Mouse (Mus musculus) adrenal gland, adult (tissue): Measurements from ENCODE around the gene Gm5485.

Experiments
- DNase-seq, 2 experiments: peaks; one replicate each; pipeline ENCODE4 v3.0.0; 2022 to 2023; ENCODE audit warnings: low spot score in 1 of 2; ENCODE audit not compliant: inconsistent age in 2 of 2

Gm5485 gene

GRCm38 (mm10) chr16:48412246-48412645 is at the start of gene Gm5485:
Gene Gm5485 (minus strand): TSS chr16:48412416.
- DNase-seq, result no peak

DNA sequence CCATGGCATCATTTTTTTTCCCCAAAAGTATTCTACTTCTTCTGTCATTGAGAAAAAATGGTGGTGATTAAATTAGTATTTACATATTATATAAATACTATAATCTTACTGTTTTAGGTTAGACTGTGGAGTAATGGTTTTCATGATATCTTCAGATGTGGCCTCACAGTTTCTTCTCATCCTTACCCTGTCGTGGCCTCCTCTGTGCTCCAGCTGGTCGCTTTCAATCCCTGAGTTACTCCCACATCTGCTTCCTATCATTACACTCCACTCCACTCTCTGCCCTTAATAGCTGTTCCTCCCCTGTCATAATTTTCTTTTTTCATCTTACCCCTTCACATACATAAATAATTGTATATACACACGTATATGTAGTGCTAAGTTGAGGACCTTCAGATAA is 41.0 kb upstream of the Gm5485 start:
- DNase-seq, result no peak

- no peak for DNase-seq
Observed at GRCm38 (mm10) chr16:48446161-48446925, 34.1 kb upstream of the Gm5485 start.

DNA sequence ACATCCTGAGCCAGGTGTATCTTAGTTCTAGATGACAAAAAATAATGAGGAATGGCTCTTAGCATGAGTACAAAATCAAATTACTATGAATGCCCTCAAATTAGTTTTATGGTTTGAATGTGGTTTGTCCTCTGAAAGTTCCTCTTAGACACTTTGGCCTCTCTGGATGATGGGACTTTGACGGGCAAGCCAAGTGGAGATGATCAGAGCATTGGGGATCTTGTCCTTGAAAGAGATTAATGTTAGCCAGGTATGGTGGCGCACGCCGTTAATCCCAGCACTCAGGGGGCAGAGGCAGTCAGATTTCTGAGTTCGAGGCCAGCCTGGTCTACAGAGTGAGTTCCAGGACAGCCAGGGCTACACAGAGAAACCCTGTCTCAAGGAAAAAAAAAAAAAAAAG is 32.4 kb upstream of the Gm5485 start:
- no peak for DNase-seq

GRCm38 (mm10) chr16:48437476-48437875 is 25.3 kb upstream of the Gm5485 start:
- no peak for DNase-seq

- DNase-seq, result no peak
Observed at GRCm38 (mm10) chr16:48435454-48435853, 23.2 kb upstream of the Gm5485 start.

DNA sequence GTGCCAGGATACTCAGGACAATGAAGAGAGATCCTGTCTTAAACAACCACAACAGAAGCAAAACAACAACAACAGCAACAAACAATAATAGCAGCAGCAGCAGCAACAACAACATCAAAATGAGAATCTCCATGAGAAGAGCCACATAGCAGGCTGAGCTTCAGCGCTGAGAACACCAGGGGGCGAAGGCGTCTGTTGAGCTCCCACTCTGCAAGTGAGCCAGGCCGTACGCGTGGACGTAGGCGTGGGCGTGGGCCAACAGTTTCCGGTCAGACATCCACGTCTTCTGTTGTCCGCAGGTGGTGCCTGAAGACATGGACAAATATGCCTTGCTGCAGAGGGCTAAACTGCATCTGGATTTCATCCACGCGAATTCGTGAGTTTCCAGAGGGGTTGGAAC is 18.8 kb upstream of the Gm5485 start, which contains the start of gene Morc1:
Morc1 (plus strand) TSS at position 211 of the 400 bp plus-strand sequence.
- no peak for DNase-seq

- no peak for DNase-seq
Observed at GRCm38 (mm10) chr16:48429427-48429826, 17.2 kb upstream of the Gm5485 start.

DNA sequence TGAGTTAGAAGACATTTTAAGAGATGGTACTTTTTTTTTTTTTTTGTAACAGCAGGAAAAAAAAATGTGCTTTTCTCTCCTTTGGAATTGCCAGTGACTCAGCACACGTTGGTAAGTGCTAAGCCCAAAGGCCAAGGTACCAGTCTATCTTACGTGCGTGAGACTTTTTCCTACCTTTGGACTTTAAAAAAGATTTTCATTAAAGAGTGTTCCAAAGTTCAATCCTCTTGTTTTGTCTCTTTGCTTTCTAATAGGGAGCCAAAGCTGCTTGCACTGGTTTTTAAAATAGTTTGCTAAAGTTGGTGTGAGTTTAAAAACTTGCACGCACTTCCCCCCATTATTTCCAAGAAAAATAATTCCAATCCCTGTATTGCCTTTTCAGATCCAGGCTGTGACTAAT is 11.9 kb upstream of the Gm5485 start:
- DNase-seq, result peak in 1 of 2 experiments; percentile 57

DNA sequence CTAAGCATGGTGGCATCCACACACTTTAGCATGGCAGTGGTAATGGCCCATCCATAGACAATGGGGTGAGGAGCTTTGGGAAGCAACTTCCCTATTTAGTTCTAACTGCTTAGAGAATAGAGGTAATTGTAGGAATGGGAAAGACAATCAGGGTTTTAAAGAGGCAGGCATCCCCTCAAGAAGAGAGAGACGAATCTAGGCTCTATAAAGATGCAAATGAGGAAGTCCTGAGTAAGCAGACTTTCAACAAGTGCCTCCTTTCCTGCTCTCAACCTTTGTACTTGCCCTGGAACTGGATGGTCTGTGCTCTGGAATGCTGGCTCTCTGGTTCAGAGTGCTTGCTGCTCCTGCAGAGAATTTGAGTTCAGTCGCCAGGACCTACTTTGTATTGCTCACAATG is 10.3 kb upstream of the Gm5485 start:
- no peak for DNase-seq

DNA sequence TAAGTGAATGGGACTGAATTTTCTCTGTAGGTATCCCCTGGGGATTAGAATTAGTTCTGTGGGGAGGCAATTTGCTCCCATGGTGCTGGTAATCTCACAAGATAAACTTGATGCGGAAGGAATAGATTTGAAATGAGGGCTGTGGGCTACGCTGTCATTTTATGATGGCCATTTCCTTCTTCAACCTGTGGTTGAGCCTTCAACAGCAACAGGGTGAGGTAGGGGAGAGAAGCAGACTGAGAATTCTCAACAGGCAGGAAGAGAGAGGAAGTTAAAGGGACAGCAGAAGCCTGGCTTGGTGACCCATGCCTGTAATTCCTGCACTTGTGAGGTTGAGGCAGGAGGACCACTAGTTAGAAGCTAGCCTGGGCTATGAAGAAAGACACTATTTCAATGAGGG is 6.8 kb upstream of the Gm5485 start:
- DNase-seq, result no peak

DNA sequence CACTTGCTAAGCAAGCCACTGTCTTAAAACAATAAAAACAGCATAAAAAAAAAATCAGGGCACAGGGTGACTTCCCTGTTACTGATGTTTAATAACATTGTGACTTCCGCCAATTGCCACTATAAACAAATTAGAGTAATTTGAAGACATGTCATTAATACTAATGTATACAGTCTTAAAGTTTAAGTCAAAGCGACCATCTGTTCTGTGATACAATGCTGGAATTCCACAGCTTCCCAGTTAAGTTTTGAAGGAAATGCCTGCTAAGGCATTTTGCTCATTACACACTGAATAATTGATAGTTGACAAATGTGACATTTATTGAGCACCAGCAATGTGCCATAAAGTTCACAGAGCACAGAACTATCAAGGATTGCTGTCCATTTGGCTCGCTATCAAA is 6.3 kb upstream of the Gm5485 start:
- DNase-seq, result no peak

DNA sequence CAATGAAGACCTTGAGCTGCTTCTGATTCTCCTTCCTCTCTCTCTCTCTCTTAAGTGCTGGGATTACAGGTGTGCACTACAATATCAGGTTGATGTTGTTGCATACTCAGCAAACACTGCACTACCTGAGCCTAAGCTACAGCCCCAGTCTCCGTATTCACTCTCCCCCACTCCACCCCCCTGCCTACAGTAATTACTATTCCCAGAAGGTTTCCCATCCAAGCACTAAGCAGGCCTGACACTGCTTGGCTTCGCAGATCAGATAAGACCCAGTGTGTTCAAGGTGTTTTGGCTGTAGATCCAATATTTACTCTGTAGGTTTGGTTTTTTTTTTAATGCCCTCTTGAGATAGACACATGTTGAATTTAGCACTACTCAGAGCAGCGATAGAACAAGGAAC is 2.1 kb downstream of the Gm5485 start:
- no peak for DNase-seq

- peak; percentile 7 to 73 for DNase-seq
Observed at GRCm38 (mm10) chr16:48409580-48409979, 2.6 kb downstream of the Gm5485 start.

GRCm38 (mm10) chr16:48405674-48406403 is 6.4 kb downstream of the Gm5485 start:
- DNase-seq, result peak in 1 of 2 experiments; percentile 72

GRCm38 (mm10) chr16:48404009-48404408 is 8.2 kb downstream of the Gm5485 start:
- DNase-seq, result no peak

- DNase-seq, result no peak
Observed at GRCm38 (mm10) chr16:48403423-48403822, 8.8 kb downstream of the Gm5485 start.

- no peak for DNase-seq
Observed at GRCm38 (mm10) chr16:48402963-48403362, 9.3 kb downstream of the Gm5485 start.

- no peak for DNase-seq
Observed at GRCm38 (mm10) chr16:48395278-48395677, 16.9 kb downstream of the Gm5485 start.

DNA sequence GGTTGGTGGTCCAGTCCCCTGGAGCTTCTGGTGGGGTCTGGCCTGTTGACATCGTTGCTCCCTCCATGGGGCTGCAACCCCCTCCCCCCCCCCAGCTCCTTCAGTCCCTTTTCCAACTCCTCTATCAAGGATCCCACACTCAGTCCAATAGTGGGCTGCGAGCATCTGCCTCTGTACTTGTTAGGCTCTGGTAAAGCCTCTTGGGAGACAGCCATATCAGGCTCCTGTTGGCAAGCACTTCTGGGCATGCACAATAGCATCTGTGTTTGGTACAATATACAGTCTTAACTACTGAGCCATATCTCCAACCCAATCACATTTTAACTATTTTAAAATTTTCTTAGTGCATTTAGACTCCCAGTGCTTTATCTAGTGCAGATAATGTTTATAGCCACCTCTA is 25.2 kb downstream of the Gm5485 start:
- no peak for DNase-seq

DNA sequence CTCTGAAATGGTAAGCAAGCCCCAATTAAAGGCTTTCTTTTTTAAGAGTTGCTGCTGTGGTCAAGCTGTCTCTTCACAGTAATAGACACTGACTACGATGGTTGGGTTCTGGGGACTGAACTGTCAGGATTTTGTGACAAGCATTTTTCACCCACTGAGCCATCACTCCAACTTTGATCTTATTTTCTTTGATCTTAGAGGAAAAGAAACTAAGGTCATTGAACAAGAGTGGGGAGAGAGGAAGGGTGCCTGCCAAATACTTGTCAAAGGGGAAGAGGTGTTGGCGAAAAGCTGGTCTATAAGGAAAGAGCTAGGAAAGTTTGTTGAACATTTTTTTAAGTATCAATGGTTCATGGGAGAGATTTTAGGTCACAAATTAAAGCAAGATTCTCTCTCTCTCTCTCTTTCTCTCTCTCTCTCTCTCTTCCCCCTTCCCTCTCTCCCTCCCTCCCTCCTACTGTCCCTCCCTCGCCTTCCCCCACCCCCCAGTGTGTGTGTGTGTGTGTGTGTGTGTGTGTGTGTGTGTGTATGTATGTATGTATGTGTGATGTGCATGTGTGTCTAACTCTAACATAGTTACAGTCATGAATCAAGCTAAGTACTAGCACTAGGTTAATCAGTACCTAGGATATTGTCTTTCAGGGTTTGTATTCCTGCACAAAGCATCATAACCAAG is 28.5 kb downstream of the Gm5485 start:
- DNase-seq, result peak; percentile 9 to 64
